Mouse (Mus musculus) left cerebral cortex, adult 8-10 months (tissue): ENCODE measurements around the gene Egfr. TPM values are rescaled to one million over a fixed set of nuclear protein-coding genes. Genes with fewer than 3 reads are reported as not detected.

Experiments used
- DNase-seq, 2 experiments: peaks; one replicate each; pipeline ENCODE4 v3.0.0; 2022; ENCODE audit warnings: low spot score in 2 of 2
- total RNA-seq, 4 experiments: library from RNA; stranded (reverse); gene quantifications; 2 replicates each; pipeline ENCODE4 v1.2.4; 2022

The Egfr gene
- total RNA-seq, 4 experiments from 2014 or later, result 11.8 to 15.0 (median 13.7) TPM

- DNase-seq, result no peak
Observed at GRCm38 (mm10) chr11:16823830-16824545, 72.0 kb downstream of the Egfr start.

- no peak for DNase-seq
Observed at GRCm38 (mm10) chr11:16829468-16829867, 77.5 kb downstream of the Egfr start.

GRCm38 (mm10) chr11:16830531-16831227 lies 78.7 kb downstream of the Egfr start:
- no peak for DNase-seq

DNA sequence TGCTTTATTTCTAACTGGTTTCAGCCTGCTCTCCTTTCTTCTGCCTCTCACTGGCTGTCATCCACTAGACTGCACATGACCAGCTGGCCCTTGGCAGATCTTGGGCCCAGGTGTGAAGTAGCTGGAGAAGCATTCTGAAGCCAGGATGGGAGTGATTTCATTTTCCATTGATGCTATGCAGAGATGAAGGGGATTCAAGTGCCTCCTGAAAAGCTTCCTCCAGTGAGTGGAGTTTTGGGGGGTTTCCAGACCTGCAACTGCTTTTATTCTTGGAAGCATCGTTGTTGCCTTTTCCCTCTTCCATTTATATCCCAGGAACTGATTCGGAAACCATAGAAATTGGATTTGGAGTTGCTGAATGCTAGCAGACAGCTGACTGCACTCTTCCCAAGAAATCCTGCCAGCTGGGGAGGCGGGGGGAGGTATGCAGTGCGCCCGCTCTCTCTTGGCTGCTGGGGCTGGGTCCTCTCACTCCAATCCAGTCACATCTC lies 80.0 kb downstream of the Egfr start:
- peak in 1 of 2 experiments; percentile 36 for DNase-seq

DNA sequence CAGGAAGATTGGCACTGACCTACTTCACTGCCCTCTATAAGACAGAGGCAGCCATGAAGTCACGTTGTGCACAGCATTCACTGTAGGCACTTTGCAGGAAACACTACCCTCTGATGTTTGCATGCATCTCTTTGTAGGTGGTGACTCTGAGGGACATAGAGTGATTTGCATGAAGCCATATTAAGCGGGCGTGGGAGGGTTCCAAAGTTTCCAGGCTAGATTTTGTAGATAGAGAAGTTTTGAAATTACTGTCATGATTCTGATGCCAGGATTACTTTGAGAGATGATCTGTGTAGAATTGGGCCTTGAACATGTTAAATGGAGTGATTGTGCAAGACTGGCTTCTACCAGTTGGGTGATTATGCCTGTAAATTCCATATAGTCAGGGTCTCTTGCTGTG lies 86.8 kb downstream of the Egfr start:
- DNase-seq, result no peak

DNA sequence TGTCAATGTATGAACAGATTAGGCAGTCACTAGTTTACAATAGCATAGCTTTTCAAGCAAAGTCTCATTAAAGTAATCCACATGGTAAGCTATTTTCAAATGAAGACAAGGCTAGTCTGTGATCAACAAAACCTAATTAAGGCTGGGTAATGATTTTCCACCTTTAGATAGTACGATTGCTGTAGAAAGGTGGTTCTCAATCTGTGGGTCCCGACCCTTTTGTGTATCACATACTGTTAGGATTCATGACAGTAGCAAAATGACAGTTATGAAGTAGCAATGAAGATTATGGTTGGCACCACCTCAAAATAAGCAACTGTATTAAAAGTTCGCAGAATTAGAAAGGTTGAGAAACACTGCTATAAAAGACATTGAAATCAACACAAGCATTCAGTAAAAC lies 90.9 kb downstream of the Egfr start:
- DNase-seq, result no peak

DNA sequence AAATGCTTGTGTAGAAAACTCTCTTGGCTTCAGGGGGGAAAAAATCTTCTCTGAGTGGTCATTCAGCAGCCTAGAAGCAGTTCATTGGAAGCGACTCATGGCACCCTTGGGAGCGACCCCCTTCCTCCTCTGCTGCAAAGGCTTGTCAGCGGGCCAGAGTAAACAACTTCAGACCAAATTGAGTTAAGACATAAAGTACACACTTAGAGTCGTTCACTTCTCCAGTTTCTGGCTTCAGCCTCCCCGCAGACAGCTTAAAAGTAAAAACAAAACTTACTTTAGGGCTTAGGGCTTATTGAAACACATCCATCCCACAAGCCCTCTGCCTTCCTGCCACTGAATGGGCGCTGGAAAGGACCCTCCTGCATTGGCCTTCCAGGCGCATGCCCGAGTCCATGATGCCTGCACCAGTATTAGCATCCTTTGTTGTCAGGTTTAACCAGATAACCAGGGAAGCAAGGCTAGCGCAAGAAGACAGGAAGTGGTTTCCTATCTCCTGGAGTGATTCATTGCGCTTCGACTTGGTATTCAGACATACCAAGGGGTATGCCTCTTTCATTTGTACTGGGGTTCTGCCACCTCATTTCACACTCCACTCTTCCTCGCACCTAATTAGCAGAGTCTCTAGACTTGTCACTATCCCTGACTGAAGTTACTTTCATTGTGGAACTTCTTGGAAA lies 92.0 kb downstream of the Egfr start:
- no peak for DNase-seq

GRCm38 (mm10) chr11:16848881-16849280 lies 96.9 kb downstream of the Egfr start:
- DNase-seq, result no peak

- DNase-seq, result no peak
Observed at GRCm38 (mm10) chr11:16851361-16851760, 99.4 kb downstream of the Egfr start.

GRCm38 (mm10) chr11:16854111-16854510 lies 102.1 kb downstream of the Egfr start:
- no peak for DNase-seq

DNA sequence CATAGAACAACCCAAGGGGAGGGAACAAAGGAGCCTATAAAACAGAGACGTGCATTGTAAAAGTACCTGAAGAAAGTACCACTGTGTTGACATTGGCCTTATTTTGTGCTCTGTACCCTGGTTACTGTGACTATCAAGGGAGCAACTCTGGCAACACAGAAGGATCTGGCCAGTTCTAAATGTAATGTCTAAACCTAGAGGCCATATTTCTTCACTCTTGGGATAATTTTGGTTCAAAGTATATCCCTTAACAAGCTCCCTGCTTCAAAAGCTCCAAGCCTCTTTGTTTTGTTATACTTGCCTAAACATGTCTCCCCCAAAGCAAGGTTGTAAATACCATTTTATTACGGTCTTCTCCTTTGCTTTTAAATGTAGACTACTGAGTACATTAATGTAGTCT lies 105.3 kb downstream of the Egfr start:
- no peak for DNase-seq

- DNase-seq, result peak in 1 of 2 experiments; percentile 45
Observed at GRCm38 (mm10) chr11:16861037-16861436, 109.0 kb downstream of the Egfr start.

DNA sequence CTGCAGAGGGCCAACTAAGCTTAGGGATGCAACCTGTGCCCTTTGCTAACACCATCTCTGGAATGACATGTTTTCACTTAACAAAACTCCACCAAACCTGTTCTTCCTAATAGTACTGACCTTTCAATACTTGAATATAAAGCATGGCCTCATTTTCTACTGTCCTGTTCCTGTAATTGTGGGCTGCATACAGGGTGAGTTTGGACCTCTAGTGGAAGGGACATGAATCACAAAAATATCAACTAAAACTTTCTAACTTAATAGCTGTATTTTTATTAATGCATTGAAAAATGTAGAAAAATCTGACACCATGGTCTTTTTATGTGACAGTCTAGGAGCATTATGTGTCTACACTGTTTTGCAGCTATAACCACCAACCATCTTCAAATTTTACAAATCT lies 111.5 kb downstream of the Egfr start:
- DNase-seq, result no peak

DNA sequence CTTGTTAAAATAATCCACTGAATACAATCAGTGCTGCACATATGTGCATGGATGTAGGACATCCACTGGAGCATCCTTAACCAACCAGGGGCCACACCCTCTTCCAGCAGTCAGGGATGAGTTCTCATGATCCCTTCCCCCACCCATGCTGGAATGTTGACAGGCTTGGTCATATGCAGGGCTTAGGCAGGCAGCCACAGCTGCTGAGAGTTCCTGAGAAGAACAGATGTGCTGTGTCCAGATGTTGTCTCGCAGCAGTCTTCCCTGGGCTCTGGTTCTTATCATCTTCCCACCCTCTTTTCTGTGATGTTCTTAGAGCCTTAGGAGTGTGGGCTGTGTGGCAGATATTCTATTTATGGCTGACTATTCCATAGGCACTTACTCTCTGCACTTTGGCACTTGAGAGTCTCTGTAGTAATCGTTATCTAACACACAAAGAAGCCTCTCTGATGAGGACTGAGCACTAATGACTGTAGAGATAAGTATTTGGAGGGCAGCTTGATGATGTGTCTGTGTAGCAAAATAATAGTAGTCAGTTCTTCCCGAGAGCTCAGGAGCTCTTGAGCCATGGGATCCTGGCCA lies 113.1 kb downstream of the Egfr start:
- no peak for DNase-seq

DNA sequence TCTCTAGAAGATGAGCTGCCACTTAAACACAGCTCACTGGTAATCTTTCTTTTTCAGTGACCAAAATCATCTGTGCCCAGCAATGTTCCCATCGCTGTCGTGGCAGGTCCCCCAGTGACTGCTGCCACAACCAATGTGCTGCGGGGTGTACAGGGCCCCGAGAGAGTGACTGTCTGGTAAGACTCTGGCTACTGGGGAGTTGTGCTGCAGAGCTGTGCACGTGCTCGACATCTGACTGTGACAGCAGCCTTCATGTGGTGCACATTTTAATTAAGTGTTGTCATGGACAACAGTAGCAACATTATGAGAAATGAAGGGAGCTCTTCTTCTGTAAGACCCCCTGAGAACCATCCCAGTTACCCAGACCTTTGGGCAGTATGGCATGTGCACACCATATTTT lies 116.0 kb downstream of the Egfr start:
- DNase-seq, result no peak

DNA sequence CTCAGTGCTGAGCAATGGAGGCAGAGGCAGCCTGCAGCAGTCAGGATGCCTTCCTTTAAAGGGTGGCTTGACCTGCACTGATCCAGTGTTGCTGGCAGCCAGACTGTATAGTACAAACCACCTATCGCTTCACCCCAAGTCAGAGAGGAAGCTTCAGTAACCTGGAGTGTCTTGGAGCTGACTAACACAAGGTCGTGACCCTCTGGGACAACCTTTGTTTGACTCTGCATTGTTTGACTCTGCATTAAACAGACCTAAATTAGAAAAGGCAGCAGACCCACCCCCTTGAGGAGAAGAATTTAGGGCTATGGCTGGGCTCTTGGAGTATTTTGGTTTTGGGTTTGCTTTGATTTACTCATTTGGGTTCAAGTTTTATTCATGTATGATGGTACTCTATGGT lies 117.5 kb downstream of the Egfr start:
- no peak for DNase-seq

GRCm38 (mm10) chr11:16871120-16871519 lies 119.1 kb downstream of the Egfr start:
- DNase-seq, result no peak

DNA sequence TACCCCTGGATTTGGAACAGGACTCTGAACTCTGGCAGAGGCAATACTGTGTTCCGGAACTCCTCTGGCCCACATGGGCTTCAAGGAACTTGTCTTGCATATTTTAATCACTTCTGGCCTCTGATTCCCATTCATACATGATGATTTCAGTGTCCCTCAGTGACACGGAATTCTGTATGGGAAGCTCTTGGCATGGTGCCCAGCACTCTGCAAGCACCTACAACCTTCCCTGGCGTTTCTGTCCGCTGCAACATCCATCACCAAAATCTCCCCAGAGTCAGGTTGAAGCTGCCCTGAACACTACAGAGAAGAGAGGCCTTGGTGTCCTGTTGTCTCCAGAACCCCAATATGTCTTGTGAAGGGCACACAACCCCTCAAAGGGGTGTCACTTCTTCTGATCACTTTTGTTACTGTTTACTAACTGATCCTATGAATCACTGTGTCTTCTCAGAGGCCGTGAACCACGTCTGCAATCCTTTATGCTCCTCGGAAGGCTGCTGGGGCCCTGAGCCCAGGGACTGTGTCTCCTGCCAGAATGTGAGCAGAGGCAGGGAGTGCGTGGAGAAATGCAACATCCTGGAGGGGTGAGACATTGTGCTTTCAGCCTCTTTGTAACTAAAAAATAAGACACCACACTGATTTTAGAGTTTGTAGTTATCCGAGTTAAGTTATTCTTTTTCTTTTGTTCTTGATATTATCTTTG lies 125.8 kb downstream of the Egfr start:
- no peak for DNase-seq

DNA sequence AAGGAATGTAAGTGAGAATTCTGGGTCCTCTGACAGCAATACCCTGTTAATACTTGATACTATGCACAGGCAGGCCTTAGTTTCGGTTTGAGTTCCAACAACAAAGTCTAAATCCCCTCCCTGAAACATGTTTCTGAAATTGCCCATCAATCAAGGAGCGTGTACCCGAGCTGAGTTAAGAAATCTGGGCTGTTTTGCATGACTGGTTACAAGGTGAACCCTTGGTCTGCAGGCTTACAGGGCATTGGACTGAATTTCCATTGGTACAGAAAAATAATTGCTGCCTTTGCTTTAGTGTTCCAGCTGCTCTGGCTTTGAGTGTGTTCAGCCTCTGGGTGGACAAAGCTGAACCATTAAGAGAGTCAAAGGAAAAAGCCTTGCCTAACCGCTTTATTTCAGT lies 129.9 kb downstream of the Egfr start:
- DNase-seq, result no peak

GRCm38 (mm10) chr11:16886152-16886551 lies 134.1 kb downstream of the Egfr start:
- DNase-seq, result no peak

DNA sequence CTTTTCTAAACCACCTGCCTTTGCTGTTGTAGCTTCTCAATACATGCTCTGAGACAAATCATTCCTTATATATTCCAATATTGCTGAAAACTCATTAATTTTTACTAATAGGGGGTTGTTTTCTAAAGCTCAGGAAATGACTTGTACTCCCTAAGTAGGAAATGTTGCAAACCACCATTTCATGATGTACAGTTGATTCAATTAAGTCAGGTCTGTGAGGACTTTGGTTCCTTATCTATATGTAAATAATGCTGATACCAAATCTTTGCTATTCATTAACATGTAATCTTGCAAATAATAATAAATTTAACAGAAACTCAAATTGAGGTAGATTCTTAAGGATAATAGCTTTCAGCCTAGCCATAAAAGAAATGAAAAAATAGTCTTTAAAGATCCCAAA lies 136.1 kb downstream of the Egfr start:
- DNase-seq, result no peak
